Mouse (Mus musculus): ENCODE data around the gene Ptpn12.

- TF ChIP-seq CTCF (conservative IDR thresholded peaks at IDR 0.05; ENCODE audit: insufficient read depth, insufficient read length, low read depth, low read length), result no peak
- TF ChIP-seq POLR2A (IDR thresholded peaks at IDR 0.05; ENCODE audit: low read depth, low read length), result no peak
These were observed 3.2 kb downstream of the Ptpn12 start for GRCm38 (mm10) chr5:21052521-21052920.

Data from kidney, adult 2 months (tissue).